Mouse (Mus musculus) left cerebral cortex, adult 9 months (tissue): ENCODE data around the gene Rap1gap.

ENCODE experiments used
- DNase-seq, 2 experiments: peaks; one replicate each; pipeline ENCODE4 v3.0.0; 2022; ENCODE audit warnings: low spot score in 2 of 2

The Rap1gap gene

GRCm38 (mm10) chr4:137774013-137774412 is 109.5 kb downstream of the Rap1gap start:
- DNase-seq, result no peak

DNA sequence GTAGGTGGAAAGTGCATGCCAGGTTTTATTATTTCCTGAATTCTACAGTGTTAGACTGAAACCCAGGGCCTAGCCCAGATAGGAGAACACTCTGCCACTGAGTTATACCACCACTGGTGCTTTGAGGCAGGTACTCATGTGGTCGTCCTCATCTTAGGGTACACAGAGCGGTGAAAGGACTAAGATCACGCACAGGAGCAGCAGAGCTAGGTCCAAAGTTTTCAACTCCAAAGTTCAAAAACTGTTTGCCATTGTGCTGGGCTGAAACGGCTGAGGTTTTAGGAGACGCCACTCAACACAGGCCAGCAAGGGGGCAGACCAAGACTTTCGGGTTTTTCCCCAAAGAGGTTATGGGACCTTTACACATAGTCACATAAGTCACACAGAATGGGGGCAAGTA is 110.0 kb downstream of the Rap1gap start:
- no peak for DNase-seq

GRCm38 (mm10) chr4:137777866-137778265 is 113.3 kb downstream of the Rap1gap start:
- DNase-seq, result no peak

GRCm38 (mm10) chr4:137778397-137779184 is 114.1 kb downstream of the Rap1gap start:
- no peak for DNase-seq
